In genomic region chr10:59395461-59395860, GRCm38 (mm10) we compare ENCODE assay signal across 9 mouse cellular contexts. TPM values are rescaled to one million over a fixed set of nuclear protein-coding genes. Genes with fewer than 3 reads are reported as not detected.
DNase-seq lines count a peak whose midpoint lies in the region; ATAC-seq and TF ChIP-seq lines count a peak whose summit lies in the region.
"Not testable (repeated sequence)": the region's sequence is repeated elsewhere in the genome, so short reads cannot be mapped to it uniquely, and the experiment has no call there.
"Had no signal": no experiment of that assay in that cellular context is flagged by ENCODE, and none has a peak within 500 bp of the region (broad histone marks: within the 10 kb centered on the region; RNA-seq: fewer than 3 reads in every experiment).

Gm10273 (plus strand) TSS chr10:59395632.

- not testable (repeated sequence) for H3K9me3 ChIP-seq in ES-Bruce4 (replicated peaks; ENCODE audit: control insufficient read depth, insufficient read depth, low read length, poor library complexity, severe bottlenecking); forebrain, embryonic 10.5 days

- TF ChIP-seq CTCF in ES-Bruce4 (IDR thresholded peaks at IDR 0.05; ENCODE audit: low read depth, low read length): not testable (repeated sequence)

- not testable (repeated sequence) for H3K27ac ChIP-seq in ES-Bruce4 (ENCODE audit: insufficient read depth, low read length); forebrain, embryonic 10.5 days

- H3K4me2 ChIP-seq in myocyte (ENCODE audit: low read depth): not testable (repeated sequence)

- H3K36me3 ChIP-seq in ES-Bruce4 (ENCODE audit: control insufficient read depth, insufficient read depth, low read length, poor library complexity, severe bottlenecking); forebrain, embryonic 10.5 days (replicated peaks); myocyte (ENCODE audit: control insufficient read depth, insufficient read depth): not testable (repeated sequence)

- peak; percentile 85 for ATAC-seq in granulocyte monocyte progenitor cell, adult 5-6 weeks (replicated peaks; ENCODE audit: poor library complexity, severe bottlenecking)

- not testable (repeated sequence) for DNase-seq in adrenal gland, postnatal 36 days; forebrain, embryonic 10.5 days (ENCODE audit: extremely low spot score, low spot score); heart, postnatal 36 days; layer of hippocampus, postnatal 10 days (ENCODE audit: low spot score in 2 of 2); left cerebral cortex, postnatal 4 days

- intact Hi-C loops in heart, postnatal 36 days (cut with DNase I); left cerebral cortex, postnatal 4 days (cut with DNase I): not testable (repeated sequence)

- TF ChIP-seq EP300 in ES-Bruce4 (IDR thresholded peaks at IDR 0.05; ENCODE audit: insufficient read depth, low read depth, low read length): not testable (repeated sequence)

- 91% methylated on average over 12 of the region's 25 CpGs for WGBS in forebrain, embryonic 10.5 days

- not testable (repeated sequence) for H3ac ChIP-seq in myocyte (ENCODE audit: control insufficient read depth, insufficient read length)

- not testable (repeated sequence) for H3K4me1 ChIP-seq in ES-Bruce4 (ENCODE audit: control insufficient read depth, insufficient read depth, low read length); forebrain, embryonic 10.5 days

- not testable (repeated sequence) for H3K79me2 ChIP-seq in myocyte (ENCODE audit: control insufficient read depth, insufficient read depth)

- not testable (repeated sequence) for H3K9ac ChIP-seq in ES-Bruce4 (ENCODE audit: low read depth, poor library complexity, severe bottlenecking)

- H3K4me3 ChIP-seq in ES-Bruce4 (ENCODE audit: low read depth, low read length); forebrain, embryonic 10.5 days; myocyte: not testable (repeated sequence)

- H3K27me3 ChIP-seq in ES-Bruce4 (ENCODE audit: control insufficient read depth, insufficient read depth, low read length, poor library complexity, severe bottlenecking); forebrain, embryonic 10.5 days (ENCODE audit: poor library complexity, severe bottlenecking); myocyte (ENCODE audit: control insufficient read depth, insufficient read depth, insufficient read length): not testable (repeated sequence)

- not testable (repeated sequence) for TF ChIP-seq POLR2A in ES-Bruce4 (IDR thresholded peaks at IDR 0.05; ENCODE audit: insufficient read depth, low read length); myocyte (IDR thresholded peaks at IDR 0.05; ENCODE audit: insufficient read length, low read depth)

RNA-seq across cellular contexts. Expression of gene Gm10273, which starts in this region (rescaled TPM):
- polyA plus RNA-seq in ES-Bruce4 (2011; ENCODE audit: insufficient read depth, insufficient read length, low read depth, missing spikeins): 21.1 and 49.8 TPM in 2 replicates
- 10 to 100 TPM; 75.5 to 75.7 TPM for total RNA-seq in adrenal gland, postnatal 36 days (2021)
- 6.0 and 13.2 TPM in 2 replicates for polyA plus RNA-seq in forebrain, embryonic 10.5 days (2016; fragmentation: Nextera tagmentation; extraction: Ambion mirVana)
- total RNA-seq in granulocyte monocyte progenitor cell, adult 5-6 weeks (2014; fragmentation: Nextera tagmentation): 26.0 and 66.7 TPM in 2 replicates
- total RNA-seq in granulocyte monocyte progenitor cell, adult 5-6 weeks (2017): 104 TPM in 2 replicates
- 100 to 1,000 TPM; 146 to 148 TPM for total RNA-seq in heart, postnatal 36 days (2021)
- total RNA-seq in layer of hippocampus, postnatal 10 days (2021): 10 to 100 TPM; 22.8 to 27.2 TPM
- total RNA-seq in left cerebral cortex, postnatal 4 days (2021): 10 to 100 TPM; 45.0 to 48.3 TPM
- 10.3 TPM for polyA plus RNA-seq in myocyte (2012; fragmentation: generic; extraction: Trizol)
- polyA plus RNA-seq: intestine, embryonic 16.5 days had no signal
